Mouse (Mus musculus) forebrain, embryonic 12.5 days (tissue): Measurements from ENCODE around the gene Elmod3. TPM values are rescaled to one million over a fixed set of nuclear protein-coding genes. Genes with fewer than 3 reads are reported as not detected.

Experiments
- ATAC-seq: fragments of 200-750 bp; cut with Nextera tagmentation; 2 replicates; pipeline ENCODE4 v1.8.0; 2017; ENCODE audit warnings: moderate TSS enrichment; ENCODE audit not compliant: low FRiP score
- H3K27ac ChIP-seq: fragments of 300-500 bp; sonication (generic); 2 replicates; pipeline ENCODE4 v1.5.1; 2016; ENCODE audit warnings: mild to moderate bottlenecking
- H3K27me3 ChIP-seq: fragments of 300-500 bp; sonication (generic); 2 replicates; pipeline ENCODE4 v1.6.1; 2016; ENCODE audit warnings: mild to moderate bottlenecking
- H3K36me3 ChIP-seq: fragments of 300-500 bp; sonication (generic); replicated peaks from 2 replicates; pipeline ENCODE4 v1.6.1; 2016; ENCODE audit warnings: mild to moderate bottlenecking
- H3K4me1 ChIP-seq: fragments of 300-500 bp; sonication (generic); 2 replicates; pipeline ENCODE4 v1.6.1; 2016
- H3K4me2 ChIP-seq: fragments of 300-500 bp; sonication (generic); 2 replicates; pipeline ENCODE4 v1.6.1; 2016; ENCODE audit warnings: mild to moderate bottlenecking, moderate library complexity
- H3K4me3 ChIP-seq: fragments of 300-500 bp; sonication (generic); replicated peaks from 2 replicates; pipeline ENCODE4 v1.5.1; 2016; ENCODE audit warnings: mild to moderate bottlenecking
- H3K9ac ChIP-seq: fragments of 300-500 bp; sonication (generic); 2 replicates; pipeline ENCODE4 v1.6.1; 2016; ENCODE audit warnings: mild to moderate bottlenecking
- H3K9me3 ChIP-seq: fragments of 300-500 bp; sonication (generic); 2 replicates; pipeline ENCODE4 v1.6.1; 2016
- WGBS: fragments of 180-500 bp; shearing (Covaris S2); methylation state at CpG from one replicate; pipeline ENCODE4 v1.1.7; 2016; 5-methylcytosine and 5-hydroxymethylcytosine counted together
- polyA plus RNA-seq: library from polyadenylated mRNA; unstranded; fragments of >200 nt; fragmentation: Nextera tagmentation; extraction: Ambion mirVana; gene quantifications from 2 replicates; pipeline ENCODE4 v1.2.1, GENCODE M21; 2016

The Elmod3 gene
- polyA plus RNA-seq, 1 experiment from 2014 or later = 16.0 TPM

DNA sequence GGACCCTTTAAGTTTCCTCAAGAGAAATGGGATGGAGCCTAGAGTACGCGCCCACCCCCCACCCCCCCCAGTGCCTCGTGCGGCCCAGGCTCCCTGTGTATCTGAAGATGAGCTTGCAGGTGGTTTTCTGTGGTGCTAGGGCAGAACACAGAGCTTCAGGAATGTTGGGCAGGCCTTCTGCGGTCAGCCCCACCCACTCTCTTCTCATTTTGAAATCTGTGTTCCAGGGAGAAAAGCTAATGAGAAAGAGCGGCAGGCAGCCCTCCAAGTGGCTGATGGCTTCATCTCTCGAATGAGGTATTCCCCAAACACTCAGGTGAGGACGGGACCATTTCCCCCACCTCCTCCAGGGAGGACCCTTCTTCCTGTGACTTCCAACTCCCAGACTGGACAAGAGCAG lies 37.4 kb downstream of the Elmod3 start:
- H3K36me3 ChIP-seq = no peaks in the 10 kb centered on the region
- no peak overlapping the region for H3K27ac ChIP-seq
- no peaks in the 10 kb centered on the region for H3K9me3 ChIP-seq
- H3K4me3 ChIP-seq = no peak overlapping the region
- ATAC-seq = no peak
- H3K27me3 ChIP-seq = no peaks in the 10 kb centered on the region
- peaks cover 3% of the 10 kb centered on the region; the same call in 1 of the 2 replicates for H3K4me1 ChIP-seq
- H3K4me2 ChIP-seq = no peak overlapping the region
- H3K9ac ChIP-seq = no peak overlapping the region
- 80% methylated on average over 8 of the region's 8 CpGs for WGBS

- Histone ChIP-seq H3K4me3 (peak overlapping the region; percentile 41), H3K36me3 (no peaks in the 10 kb centered on the region), H3K9ac (peak overlapping the region; percentile 59), H3K27ac (peak overlapping the region; percentile 76), H3K4me1 (peaks cover 17% of the 10 kb centered on the region), H3K27me3 (no peaks in the 10 kb centered on the region; the same call in 1 of the 2 replicates), H3K9me3 (no peaks in the 10 kb centered on the region), H3K4me2 (peak overlapping the region; percentile 70)
- 17% methylated on average over 8 of the region's 8 CpGs for WGBS
- ATAC-seq = no peak
Measured at GRCm38 (mm10) chr6:72553079-72553412, 45.2 kb downstream of the Elmod3 start.

DNA sequence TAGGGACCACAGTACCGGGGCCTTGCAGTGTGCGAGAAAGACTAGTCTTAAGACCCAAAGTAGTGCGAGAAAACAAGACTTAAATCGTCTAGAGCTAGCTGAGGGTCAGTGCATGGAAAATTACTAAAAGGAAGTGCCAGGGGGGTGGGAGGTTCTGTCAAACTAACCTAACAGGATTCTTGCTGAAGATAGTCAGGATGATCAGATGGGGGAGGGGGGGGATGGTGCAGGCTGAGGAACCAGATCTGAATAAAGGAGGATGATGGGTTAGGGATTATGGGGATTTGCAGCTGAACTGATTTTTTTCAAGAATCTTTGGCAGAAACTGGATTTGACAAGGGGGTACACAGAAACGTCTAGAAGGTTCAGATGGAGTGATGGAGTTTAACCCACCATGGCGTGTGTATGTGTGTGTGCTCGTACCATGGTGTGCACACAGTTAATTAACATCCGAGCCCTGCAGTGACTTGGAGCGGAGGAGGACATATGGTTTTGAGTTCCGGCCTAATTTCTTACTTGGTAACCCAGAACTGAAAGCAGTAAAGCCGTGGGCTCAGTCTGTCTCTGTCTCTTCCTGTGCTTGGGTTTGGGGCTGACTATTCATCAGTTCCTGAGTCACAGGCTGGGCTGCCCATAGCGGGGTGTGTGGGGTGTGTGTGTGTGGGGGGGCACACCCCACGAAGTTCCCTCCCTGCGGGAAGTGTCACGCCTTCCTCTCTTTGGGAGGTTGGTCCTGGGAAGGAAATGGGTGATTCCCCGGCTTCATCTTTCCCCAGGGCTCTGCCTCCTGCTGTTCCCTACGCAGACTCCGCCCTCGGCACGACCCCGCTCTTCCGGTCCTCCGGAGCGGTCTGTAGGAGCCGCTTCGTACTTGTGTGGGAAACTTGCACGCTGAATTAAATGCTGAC lies 45.8 kb downstream of the Elmod3 start:
- ATAC-seq = peak; percentile 89
- peaks cover 17% of the 10 kb centered on the region for H3K4me1 ChIP-seq
- H3K27me3 ChIP-seq = no peaks in the 10 kb centered on the region; the same call in 1 of the 2 replicates
- no peaks in the 10 kb centered on the region for H3K9me3 ChIP-seq
- H3K4me2 ChIP-seq = peak overlapping the region; percentile 70
- peak overlapping the region; percentile 41 for H3K4me3 ChIP-seq
- H3K27ac ChIP-seq = peak overlapping the region; percentile 76
- WGBS = 21% methylated on average over 27 of the region's 27 CpGs
- H3K36me3 ChIP-seq = no peaks in the 10 kb centered on the region
- peak overlapping the region; percentile 59 for H3K9ac ChIP-seq

- no peak overlapping the region for H3K27ac ChIP-seq
- H3K4me2 ChIP-seq = no peak overlapping the region
- H3K27me3 ChIP-seq = no peaks in the 10 kb centered on the region; the same call in 1 of the 2 replicates
- H3K4me1 ChIP-seq = peaks cover 17% of the 10 kb centered on the region
- H3K4me3 ChIP-seq = no peak overlapping the region
- no peak overlapping the region for H3K9ac ChIP-seq
- no peak for ATAC-seq
- no peaks in the 10 kb centered on the region for H3K36me3 ChIP-seq
- H3K9me3 ChIP-seq = no peaks in the 10 kb centered on the region
- 89% methylated on average over 10 of the region's 10 CpGs for WGBS
Measured at GRCm38 (mm10) chr6:72550503-72551100, 47.6 kb downstream of the Elmod3 start.

GRCm38 (mm10) chr6:72550025-72550424 lies 48.2 kb downstream of the Elmod3 start:
- H3K27me3 ChIP-seq = 0 out of 2 replicates have a peak, but pooled peaks cover 3% of the 10 kb centered on the region
- no peak overlapping the region for H3K4me2 ChIP-seq
- no peak overlapping the region for H3K27ac ChIP-seq
- H3K4me1 ChIP-seq = peaks cover 17% of the 10 kb centered on the region
- no peak for ATAC-seq
- H3K4me3 ChIP-seq = no peak overlapping the region
- 73% methylated on average over 6 of the region's 6 CpGs for WGBS
- no peaks in the 10 kb centered on the region for H3K36me3 ChIP-seq
- H3K9me3 ChIP-seq = no peaks in the 10 kb centered on the region
- no peak overlapping the region for H3K9ac ChIP-seq

- Histone ChIP-seq H3K4me1 (peaks cover 24% of the 10 kb centered on the region), H3K27me3 (peaks cover 10% of the 10 kb centered on the region), H3K9me3 (no peaks in the 10 kb centered on the region), H3K4me2 (no peak overlapping the region), H3K27ac (no peak overlapping the region), H3K36me3 (no peaks in the 10 kb centered on the region), H3K9ac (no peak overlapping the region), H3K4me3 (no peak overlapping the region)
- no peak for ATAC-seq
- WGBS = 70% methylated on average over 9 of the region's 9 CpGs
Measured at GRCm38 (mm10) chr6:72549041-72549580, 49.1 kb downstream of the Elmod3 start.

DNA sequence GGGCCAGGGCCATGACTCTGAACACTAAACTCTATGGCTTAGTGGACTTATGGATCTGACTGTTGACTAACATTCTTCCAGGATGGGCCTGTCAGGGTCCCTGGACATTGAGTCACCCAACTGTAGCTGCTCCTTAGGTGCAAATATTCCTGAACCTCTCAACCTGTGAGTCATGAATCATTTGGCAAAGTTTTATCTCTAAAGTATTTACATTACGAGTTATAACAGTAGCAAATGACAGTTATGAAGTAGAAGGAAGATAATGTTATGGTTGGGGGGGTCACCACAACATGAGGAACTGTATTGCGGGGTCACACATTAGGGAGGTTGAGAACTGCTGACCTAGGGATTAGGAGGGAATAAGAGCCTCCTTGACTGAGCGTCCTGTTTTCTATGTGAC lies 50.4 kb downstream of the Elmod3 start:
- Histone ChIP-seq H3K36me3 (no peaks in the 10 kb centered on the region), H3K27ac (no peak overlapping the region), H3K9me3 (no peaks in the 10 kb centered on the region), H3K4me3 (no peak overlapping the region), H3K9ac (no peak overlapping the region), H3K4me1 (peaks cover 22% of the 10 kb centered on the region), H3K27me3 (peaks cover 13% of the 10 kb centered on the region), H3K4me2 (no peak overlapping the region)
- no peak for ATAC-seq
- 95% methylated on average over 3 of the region's 3 CpGs for WGBS

DNA sequence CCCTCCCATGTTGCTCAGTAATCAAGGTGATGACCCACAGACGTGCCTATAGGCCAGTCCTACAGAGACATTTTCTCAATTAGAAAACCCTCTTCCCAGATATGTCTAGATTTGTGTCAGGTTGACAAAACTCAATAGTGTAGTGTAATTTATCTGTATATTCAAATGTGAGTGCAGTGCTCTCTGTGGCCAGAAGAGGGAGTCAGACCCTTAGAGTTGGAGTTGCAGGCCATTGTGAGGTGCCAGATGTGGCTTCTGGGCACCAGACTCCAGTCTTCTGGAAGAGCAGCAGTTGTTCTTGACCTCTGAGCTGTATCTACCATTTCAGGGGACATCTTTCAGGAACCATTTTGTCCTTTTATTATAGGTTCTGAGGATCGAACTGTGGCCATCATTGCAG lies 51.1 kb downstream of the Elmod3 start:
- H3K4me1 ChIP-seq = peaks cover 14% of the 10 kb centered on the region; the same call in 1 of the 2 replicates
- no peaks in the 10 kb centered on the region for H3K9me3 ChIP-seq
- no peak overlapping the region for H3K4me3 ChIP-seq
- 92% methylated on average over 2 of the region's 2 CpGs for WGBS
- no peak for ATAC-seq
- H3K4me2 ChIP-seq = no peak overlapping the region
- no peak overlapping the region for H3K9ac ChIP-seq
- peaks cover 13% of the 10 kb centered on the region for H3K27me3 ChIP-seq
- H3K36me3 ChIP-seq = no peaks in the 10 kb centered on the region
- no peak overlapping the region for H3K27ac ChIP-seq

GRCm38 (mm10) chr6:72545377-72545776 lies 52.8 kb downstream of the Elmod3 start:
- Histone ChIP-seq H3K4me1 (0 out of 2 replicates have a peak, but pooled peaks cover 13% of the 10 kb centered on the region), H3K27me3 (peaks cover 13% of the 10 kb centered on the region), H3K36me3 (no peaks in the 10 kb centered on the region), H3K9me3 (no peaks in the 10 kb centered on the region), H3K4me2 (no peak overlapping the region), H3K4me3 (no peak overlapping the region), H3K9ac (no peak overlapping the region), H3K27ac (no peak overlapping the region)
- 52% methylated on average over 7 of the region's 7 CpGs for WGBS
- ATAC-seq = no peak

- no peak within 1 kb of the TSS for H3K4me3 ChIP-seq
- H3K36me3 ChIP-seq = no peaks in the 10 kb centered on the region
- H3K9ac ChIP-seq = no peak within 1 kb of the TSS
- WGBS = 14% methylated on average over 23 of the region's 23 CpGs
- no peak within 1 kb of the TSS for H3K27ac ChIP-seq
- H3K4me2 ChIP-seq = peak within 1 kb of the TSS; percentile 13
- H3K27me3 ChIP-seq = peaks cover 13% of the 10 kb centered on the region
- 0 out of 2 replicates have a peak, but pooled peaks cover 13% of the 10 kb centered on the region for H3K4me1 ChIP-seq
- H3K9me3 ChIP-seq = no peaks in the 10 kb centered on the region
- no peak for ATAC-seq
Measured at GRCm38 (mm10) chr6:72544283-72544987, 53.8 kb downstream of the Elmod3 start, which contains the start of gene Capg. TSS of gene Capg (plus strand) at chr6:72544391.

- WGBS = 73% methylated on average over 12 of the region's 12 CpGs
- Histone ChIP-seq H3K9ac (no peak overlapping the region), H3K4me1 (peaks cover 13% of the 10 kb centered on the region), H3K4me2 (no peak overlapping the region), H3K9me3 (no peaks in the 10 kb centered on the region), H3K36me3 (no peaks in the 10 kb centered on the region), H3K4me3 (no peak overlapping the region), H3K27ac (no peak overlapping the region), H3K27me3 (peaks cover 13% of the 10 kb centered on the region)
- no peak for ATAC-seq
Measured at GRCm38 (mm10) chr6:72543265-72543850, 54.9 kb downstream of the Elmod3 start.
